Mouse (Mus musculus): ENCODE measurements around the gene Apold1.

GRCm38 (mm10) chr6:134972096-134972495 is 9.4 kb upstream of the Apold1 start:
- TF ChIP-seq POLR2A (IDR thresholded peaks at IDR 0.05; ENCODE audit: extremely low read depth, insufficient read depth, low read length) = no peak
- no peak for TF ChIP-seq CTCF (IDR thresholded peaks at IDR 0.05; ENCODE audit: low read depth, low read length)

Measured in liver, adult 2 months (tissue).